Mouse (Mus musculus): Measurements from ENCODE around the gene Vcl.

- TF ChIP-seq POLR2A (IDR thresholded peaks at IDR 0.05; ENCODE audit: borderline replicate concordance, extremely low read depth, insufficient read depth, insufficient read length, poor library complexity, severe bottlenecking) (no peak), CTCF (IDR thresholded peaks at IDR 0.05; ENCODE audit: borderline replicate concordance, extremely low read depth, insufficient read depth, insufficient read length) (no peak)
Observed at GRCm38 (mm10) chr14:20970927-20971326, 41.7 kb downstream of the Vcl start.
